Mouse (Mus musculus): ENCODE results near the gene Tectb. TPM values are rescaled to one million over a fixed set of nuclear protein-coding genes. Genes with fewer than 3 reads are reported as not detected.

Tectb gene
- polyA plus RNA-seq, 1 experiment from 2014 or later = 0.09 TPM

GRCm38 (mm10) chr19:55227135-55227534 is 46.6 kb downstream of the Tectb start:
- no peak overlapping the region for H3K4me2 ChIP-seq (ENCODE audit: low read depth, low read length)
- H3K4me1 ChIP-seq (ENCODE audit: insufficient read depth) = 0 out of 2 replicates have a peak, but pooled peaks cover 2% of the 10 kb centered on the region
- TF ChIP-seq CTCF (IDR thresholded peaks at IDR 0.05; ENCODE audit: low read depth) (peak; percentile 46), EP300 (IDR thresholded peaks at IDR 0.05; ENCODE audit: low read depth) (no peak)
- no peak overlapping the region for H3K4me3 ChIP-seq (ENCODE audit: low read depth, low read length)
- no peaks in the 10 kb centered on the region for H3K9me3 ChIP-seq (ENCODE audit: low read length)
- DNase-seq (no peak), ATAC-seq (no peak)
- no peaks in the 10 kb centered on the region for H3K27me3 ChIP-seq (ENCODE audit: insufficient read depth, low read length)
- 61% methylated on average over 7 of the region's 7 CpGs for WGBS (ENCODE audit: insufficient replicate concordance)
- H3K36me3 ChIP-seq (replicated peaks; ENCODE audit: insufficient read depth, low read length) = no peaks in the 10 kb centered on the region
- no peak overlapping the region for H3K27ac ChIP-seq (ENCODE audit: low read depth)
- H3K9ac ChIP-seq (replicated peaks) = no peak overlapping the region

DNA sequence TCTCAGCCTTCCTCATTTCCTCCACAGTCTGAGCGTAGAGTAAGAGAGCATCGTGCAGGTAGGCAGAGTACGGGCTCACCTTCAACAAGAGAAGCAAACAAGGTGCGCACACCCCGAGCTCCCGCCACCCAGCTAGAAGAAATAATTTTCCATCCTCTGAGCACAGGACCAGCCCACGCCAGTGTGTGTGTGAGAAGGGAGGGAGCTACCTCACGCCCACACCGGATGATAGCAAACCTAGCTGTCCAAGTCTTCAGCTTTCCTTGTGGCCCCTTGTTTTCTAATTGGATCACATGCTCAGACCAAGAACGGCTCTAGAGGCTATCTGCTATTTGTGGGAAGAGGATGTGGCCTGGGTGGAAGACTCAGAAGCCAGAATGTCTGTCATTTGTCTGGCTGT is 50.5 kb downstream of the Tectb start:
- 78% methylated on average over 10 of the region's 10 CpGs for WGBS (ENCODE audit: insufficient replicate concordance)
- DNase-seq = no peak
- Histone ChIP-seq H3K4me3 (ENCODE audit: low read depth, low read length) (no peak overlapping the region), H3K27me3 (ENCODE audit: insufficient read depth, low read length) (no peaks in the 10 kb centered on the region), H3K9me3 (ENCODE audit: low read length) (no peaks in the 10 kb centered on the region), H3K36me3 (replicated peaks; ENCODE audit: insufficient read depth, low read length) (no peaks in the 10 kb centered on the region), H3K27ac (ENCODE audit: low read depth) (no peak overlapping the region), H3K4me1 (ENCODE audit: insufficient read depth) (peaks cover 2% of the 10 kb centered on the region; the same call in 1 of the 2 replicates), H3K9ac (replicated peaks) (no peak overlapping the region), H3K4me2 (ENCODE audit: low read depth, low read length) (no peak overlapping the region)
- no peak for ATAC-seq
- TF ChIP-seq EP300 (IDR thresholded peaks at IDR 0.05; ENCODE audit: low read depth) = no peak
- TF ChIP-seq CTCF (IDR thresholded peaks at IDR 0.05; ENCODE audit: low read depth) = no peak

- peak overlapping the region; percentile 25; the same call in 1 of the 2 replicates for H3K27ac ChIP-seq (ENCODE audit: low read depth)
- H3K4me3 ChIP-seq (ENCODE audit: low read depth, low read length) = no peak overlapping the region
- no peak overlapping the region for H3K9ac ChIP-seq (replicated peaks)
- no peak overlapping the region; the same call in 1 of the 2 replicates for H3K4me2 ChIP-seq (ENCODE audit: low read depth, low read length)
- no peak for TF ChIP-seq CTCF (IDR thresholded peaks at IDR 0.05; ENCODE audit: low read depth)
- TF ChIP-seq EP300 (IDR thresholded peaks at IDR 0.05; ENCODE audit: low read depth) = peak; percentile 85
- H3K27me3 ChIP-seq (ENCODE audit: insufficient read depth, low read length) = no peaks in the 10 kb centered on the region
- no peaks in the 10 kb centered on the region for H3K9me3 ChIP-seq (ENCODE audit: low read length)
- H3K4me1 ChIP-seq (ENCODE audit: insufficient read depth) = peaks cover 2% of the 10 kb centered on the region; the same call in 1 of the 2 replicates
- peak; percentile 61 for DNase-seq
- no peaks in the 10 kb centered on the region for H3K36me3 ChIP-seq (replicated peaks; ENCODE audit: insufficient read depth, low read length)
- ATAC-seq = peak; percentile 93
- WGBS (ENCODE audit: insufficient replicate concordance) = 33% methylated on average over 8 of the region's 8 CpGs
Measured at GRCm38 (mm10) chr19:55232136-55232535, 51.6 kb downstream of the Tectb start.

GRCm38 (mm10) chr19:55236026-55236425 is 55.5 kb downstream of the Tectb start:
- no peaks in the 10 kb centered on the region for H3K36me3 ChIP-seq (replicated peaks; ENCODE audit: insufficient read depth, low read length)
- DNase-seq (no peak), ATAC-seq (no peak)
- H3K4me2 ChIP-seq (ENCODE audit: low read depth, low read length) = no peak overlapping the region
- no peak overlapping the region for H3K9ac ChIP-seq (replicated peaks)
- no peaks in the 10 kb centered on the region for H3K9me3 ChIP-seq (ENCODE audit: low read length)
- H3K4me3 ChIP-seq (ENCODE audit: low read depth, low read length) = no peak overlapping the region
- TF ChIP-seq CTCF (IDR thresholded peaks at IDR 0.05; ENCODE audit: low read depth) = no peak
- TF ChIP-seq EP300 (IDR thresholded peaks at IDR 0.05; ENCODE audit: low read depth) = peak; percentile 17; the same call in 1 of the 2 replicates
- no peak overlapping the region for H3K27ac ChIP-seq (ENCODE audit: low read depth)
- no peaks in the 10 kb centered on the region for H3K27me3 ChIP-seq (ENCODE audit: insufficient read depth, low read length)
- peaks cover 2% of the 10 kb centered on the region; the same call in 1 of the 2 replicates for H3K4me1 ChIP-seq (ENCODE audit: insufficient read depth)
- 11% methylated on average over 2 of the region's 2 CpGs for WGBS (ENCODE audit: insufficient replicate concordance)

DNA sequence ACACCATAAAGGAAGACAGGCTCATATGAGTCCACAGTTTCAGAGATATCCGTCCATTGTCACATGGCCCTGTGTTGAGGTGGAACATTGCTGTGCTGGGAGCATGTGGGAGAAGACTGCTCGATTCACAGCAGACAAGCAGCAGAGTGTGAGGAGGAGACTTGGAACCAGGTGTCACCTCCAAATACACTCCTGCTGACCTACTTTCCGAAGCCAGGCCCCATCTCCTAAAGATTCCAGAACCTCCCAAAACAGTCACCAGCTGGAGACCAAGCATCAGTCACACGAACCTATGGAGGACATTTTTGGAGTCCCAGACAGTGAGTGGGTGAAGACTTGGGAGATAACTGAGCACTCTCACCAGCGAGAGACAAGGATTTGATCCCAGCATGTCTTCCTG is 56.0 kb downstream of the Tectb start:
- WGBS (ENCODE audit: insufficient replicate concordance) = 73% methylated on average over 5 of the region's 5 CpGs
- H3K36me3 ChIP-seq (replicated peaks; ENCODE audit: insufficient read depth, low read length) = no peaks in the 10 kb centered on the region
- no peaks in the 10 kb centered on the region for H3K9me3 ChIP-seq (ENCODE audit: low read length)
- no peak for DNase-seq
- H3K4me3 ChIP-seq (ENCODE audit: low read depth, low read length) = no peak overlapping the region
- no peak overlapping the region for H3K27ac ChIP-seq (ENCODE audit: low read depth)
- H3K27me3 ChIP-seq (ENCODE audit: insufficient read depth, low read length) = no peaks in the 10 kb centered on the region
- H3K9ac ChIP-seq (replicated peaks) = no peak overlapping the region
- H3K4me1 ChIP-seq (ENCODE audit: insufficient read depth) = peaks cover 2% of the 10 kb centered on the region; the same call in 1 of the 2 replicates
- TF ChIP-seq EP300 (IDR thresholded peaks at IDR 0.05; ENCODE audit: low read depth) (no peak), CTCF (IDR thresholded peaks at IDR 0.05; ENCODE audit: low read depth) (no peak)
- H3K4me2 ChIP-seq (ENCODE audit: low read depth, low read length) = no peak overlapping the region
- no peak for ATAC-seq

DNA sequence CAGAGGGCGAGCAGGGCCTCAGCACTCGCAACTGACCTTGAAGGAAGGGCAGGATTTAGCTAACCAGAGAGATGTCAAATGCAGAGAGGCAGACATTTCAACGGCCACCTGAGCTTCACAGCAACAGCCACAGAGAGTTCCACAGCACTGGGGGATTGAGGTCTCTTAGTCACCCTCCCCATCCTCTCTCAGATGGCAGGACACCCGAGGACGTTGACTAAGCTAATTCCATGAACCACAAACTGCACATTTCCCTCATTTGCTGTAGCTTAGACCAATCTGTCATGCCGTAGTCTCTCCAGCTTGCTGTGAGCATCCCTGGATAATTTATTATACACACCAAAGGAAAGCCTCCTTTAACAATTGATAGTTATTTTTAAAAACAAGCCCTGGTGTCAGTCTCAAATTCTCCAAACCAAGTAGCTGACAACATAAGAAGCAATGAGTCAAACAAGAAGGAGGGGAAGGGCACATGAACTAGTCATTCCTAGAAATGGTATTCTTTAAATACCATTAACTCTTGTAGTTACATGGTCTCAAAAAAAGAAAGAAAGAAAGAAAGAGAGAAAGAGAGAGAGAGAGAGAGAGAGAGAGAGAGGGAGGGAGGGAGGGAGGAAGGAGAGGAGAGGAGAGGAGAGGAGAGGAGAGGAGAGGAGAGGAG is 59.4 kb downstream of the Tectb start:
- H3K36me3 ChIP-seq (replicated peaks; ENCODE audit: insufficient read depth, low read length) = no peaks in the 10 kb centered on the region
- H3K4me1 ChIP-seq (ENCODE audit: insufficient read depth) = no peaks in the 10 kb centered on the region; the same call in 1 of the 2 replicates
- H3K9ac ChIP-seq (replicated peaks) = no peak overlapping the region
- no peak for ATAC-seq
- H3K4me3 ChIP-seq (ENCODE audit: low read depth, low read length) = no peak overlapping the region
- H3K4me2 ChIP-seq (ENCODE audit: low read depth, low read length) = no peak overlapping the region
- TF ChIP-seq CTCF (IDR thresholded peaks at IDR 0.05; ENCODE audit: low read depth) = no peak
- TF ChIP-seq EP300 (IDR thresholded peaks at IDR 0.05; ENCODE audit: low read depth) = no peak
- no peak overlapping the region for H3K27ac ChIP-seq (ENCODE audit: low read depth)
- DNase-seq = no peak
- no peaks in the 10 kb centered on the region for H3K27me3 ChIP-seq (ENCODE audit: insufficient read depth, low read length)
- 61% methylated on average over 6 of the region's 6 CpGs for WGBS (ENCODE audit: insufficient replicate concordance)
- no peaks in the 10 kb centered on the region for H3K9me3 ChIP-seq (ENCODE audit: low read length)

Measured in liver, postnatal 0 days (tissue).